Mouse (Mus musculus): ENCODE measurements around the gene Acad9. TPM values are rescaled to one million over a fixed set of nuclear protein-coding genes. Genes with fewer than 3 reads are reported as not detected.

Gene Acad9
- polyA plus RNA-seq, 1 experiment from 2014 or later = 25.9 TPM

DNA sequence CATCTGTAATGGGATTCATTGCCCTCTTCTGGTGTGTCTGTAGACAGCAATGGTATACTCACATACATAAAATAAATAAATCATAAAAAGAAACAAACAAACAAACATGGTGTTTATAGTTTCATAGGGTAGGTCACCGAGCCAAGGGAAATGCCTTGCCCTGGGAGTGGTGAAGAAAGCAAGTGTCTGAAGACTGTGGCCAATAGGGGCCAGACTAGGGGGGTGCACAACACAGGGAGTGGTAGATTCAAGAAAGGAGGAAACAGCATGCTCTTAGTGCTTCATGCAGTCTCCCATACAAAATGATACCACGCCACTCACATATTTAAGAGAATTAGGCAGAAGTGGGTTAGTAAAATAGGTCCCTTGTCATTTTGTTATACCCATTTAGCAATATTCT lies 613 bp upstream of the Acad9 start:
- no peak overlapping the region for H3K9ac ChIP-seq
- WGBS (ENCODE audit: insufficient replicate concordance) = 93% methylated on average over 2 of the region's 2 CpGs
- 0 out of 2 replicates have a peak, but pooled peaks cover 2% of the 10 kb centered on the region for H3K36me3 ChIP-seq (replicated peaks)
- peak overlapping the region; percentile 80 for H3K4me2 ChIP-seq
- no peak overlapping the region for H3K27ac ChIP-seq (replicated peaks)
- no peak for ATAC-seq (ENCODE audit: insufficient read depth)
- H3K27me3 ChIP-seq = peaks cover 16% of the 10 kb centered on the region
- H3K4me1 ChIP-seq (replicated peaks) = peaks cover 9% of the 10 kb centered on the region
- H3K4me3 ChIP-seq (replicated peaks) = peak overlapping the region; percentile 82
- H3K9me3 ChIP-seq (replicated peaks) = no peaks in the 10 kb centered on the region

DNA sequence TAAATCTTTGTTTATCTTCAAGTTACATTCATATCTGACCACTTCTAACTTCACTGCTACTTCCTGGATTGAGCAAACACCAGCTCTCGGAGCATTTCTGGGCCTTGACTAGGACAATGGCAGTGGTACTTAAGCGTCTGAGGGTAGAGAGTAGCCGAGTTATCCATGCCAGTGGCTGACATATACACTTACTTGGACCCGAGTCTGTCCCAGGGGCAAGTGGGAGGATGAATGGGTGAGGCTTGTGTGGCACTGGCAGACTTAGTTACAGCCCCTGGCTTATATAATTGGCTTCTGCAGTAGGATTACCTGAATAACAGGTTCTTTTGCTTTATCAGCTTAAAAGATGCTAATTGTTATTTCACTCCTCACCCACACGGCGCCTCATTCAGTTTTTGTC lies 2.0 kb downstream of the Acad9 start:
- Histone ChIP-seq H3K4me3 (replicated peaks) (no peak overlapping the region), H3K9me3 (replicated peaks) (no peaks in the 10 kb centered on the region), H3K27me3 (peaks cover 11% of the 10 kb centered on the region), H3K4me1 (replicated peaks) (peaks cover 9% of the 10 kb centered on the region), H3K9ac (no peak overlapping the region), H3K36me3 (replicated peaks) (peaks cover 14% of the 10 kb centered on the region; the same call in 1 of the 2 replicates), H3K27ac (replicated peaks) (no peak overlapping the region), H3K4me2 (no peak overlapping the region)
- 67% methylated on average over 6 of the region's 6 CpGs for WGBS (ENCODE audit: insufficient replicate concordance)
- ATAC-seq (ENCODE audit: insufficient read depth) = no peak

DNA sequence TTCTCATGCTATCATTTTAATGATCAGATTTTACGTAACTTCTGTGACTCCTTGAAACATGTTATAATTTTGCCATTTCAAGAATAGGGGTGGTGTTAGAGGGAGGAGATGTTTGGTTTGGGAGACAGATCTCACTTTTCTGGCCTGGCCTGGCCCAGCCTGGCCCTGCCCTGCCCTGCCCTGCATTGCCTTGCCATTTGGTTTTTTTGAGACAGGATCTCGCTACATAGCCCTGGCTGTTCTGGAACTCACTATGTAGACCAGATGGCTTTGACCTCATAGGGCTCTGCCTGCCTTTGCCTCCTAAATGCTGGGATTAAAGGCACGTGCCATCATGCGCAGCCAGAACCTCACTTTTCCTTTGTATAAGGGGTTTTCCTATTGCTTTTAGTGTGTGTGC lies 4.7 kb downstream of the Acad9 start:
- Histone ChIP-seq H3K9me3 (replicated peaks) (no peaks in the 10 kb centered on the region), H3K4me2 (no peak overlapping the region), H3K27ac (replicated peaks) (no peak overlapping the region), H3K4me3 (replicated peaks) (no peak overlapping the region), H3K9ac (no peak overlapping the region), H3K27me3 (no peaks in the 10 kb centered on the region), H3K4me1 (replicated peaks) (peaks cover 9% of the 10 kb centered on the region), H3K36me3 (replicated peaks) (peaks cover 32% of the 10 kb centered on the region)
- no peak for ATAC-seq (ENCODE audit: insufficient read depth)
- 86% methylated on average over 4 of the region's 4 CpGs for WGBS (ENCODE audit: insufficient replicate concordance)

DNA sequence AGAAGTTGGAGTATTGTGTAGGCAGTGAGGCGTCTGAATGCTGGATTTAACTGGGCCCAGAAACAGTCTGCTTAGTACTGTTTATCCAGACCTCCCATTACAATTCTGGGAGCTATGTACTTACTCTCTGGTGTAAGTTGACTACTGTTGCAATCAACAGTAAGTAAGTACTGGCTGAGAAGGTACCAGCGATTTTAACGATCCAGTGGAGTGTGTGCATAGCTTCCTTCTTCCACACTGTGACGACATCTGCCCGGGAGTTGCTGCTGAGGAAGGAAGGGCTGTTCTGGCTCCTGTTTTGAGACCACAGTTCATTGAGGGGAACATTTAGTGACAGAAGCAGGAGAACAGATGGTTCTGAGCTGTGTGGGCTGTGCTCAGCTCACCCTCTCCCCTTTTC lies 5.3 kb downstream of the Acad9 start:
- H3K4me2 ChIP-seq = no peak overlapping the region
- peaks cover 9% of the 10 kb centered on the region for H3K4me1 ChIP-seq (replicated peaks)
- 78% methylated on average over 5 of the region's 5 CpGs for WGBS (ENCODE audit: insufficient replicate concordance)
- H3K9me3 ChIP-seq (replicated peaks) = no peaks in the 10 kb centered on the region
- peaks cover 38% of the 10 kb centered on the region for H3K36me3 ChIP-seq (replicated peaks)
- H3K9ac ChIP-seq = no peak overlapping the region
- H3K27ac ChIP-seq (replicated peaks) = no peak overlapping the region
- H3K27me3 ChIP-seq = no peaks in the 10 kb centered on the region
- no peak overlapping the region for H3K4me3 ChIP-seq (replicated peaks)
- no peak for ATAC-seq (ENCODE audit: insufficient read depth)

DNA sequence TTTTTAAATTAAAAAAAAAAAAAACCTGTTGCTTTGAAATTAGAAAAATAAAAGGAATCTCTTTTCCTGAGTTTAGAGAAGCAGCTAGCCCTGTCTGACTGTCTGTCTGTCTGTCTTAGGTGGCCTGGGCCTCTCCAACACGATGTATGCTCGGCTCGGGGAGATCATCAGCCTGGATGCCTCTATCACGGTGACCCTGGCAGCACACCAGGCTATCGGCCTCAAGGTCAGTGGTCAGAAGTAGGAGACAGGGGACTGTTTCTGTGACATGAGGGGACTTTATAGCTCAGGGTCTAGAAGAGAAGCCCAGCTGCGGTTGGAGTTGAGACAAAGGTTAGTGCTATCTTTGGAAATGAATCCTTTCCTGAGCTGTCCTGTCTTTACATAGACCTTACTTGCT lies 8.5 kb downstream of the Acad9 start:
- WGBS (ENCODE audit: insufficient replicate concordance) = 80% methylated on average over 6 of the region's 6 CpGs
- H3K27ac ChIP-seq (replicated peaks) = no peak overlapping the region
- no peak overlapping the region for H3K4me2 ChIP-seq
- H3K4me1 ChIP-seq (replicated peaks) = no peaks in the 10 kb centered on the region
- no peaks in the 10 kb centered on the region for H3K9me3 ChIP-seq (replicated peaks)
- H3K36me3 ChIP-seq (replicated peaks) = peaks cover 59% of the 10 kb centered on the region
- H3K4me3 ChIP-seq (replicated peaks) = no peak overlapping the region
- no peaks in the 10 kb centered on the region for H3K27me3 ChIP-seq
- ATAC-seq (ENCODE audit: insufficient read depth) = no peak
- H3K9ac ChIP-seq = no peak overlapping the region

DNA sequence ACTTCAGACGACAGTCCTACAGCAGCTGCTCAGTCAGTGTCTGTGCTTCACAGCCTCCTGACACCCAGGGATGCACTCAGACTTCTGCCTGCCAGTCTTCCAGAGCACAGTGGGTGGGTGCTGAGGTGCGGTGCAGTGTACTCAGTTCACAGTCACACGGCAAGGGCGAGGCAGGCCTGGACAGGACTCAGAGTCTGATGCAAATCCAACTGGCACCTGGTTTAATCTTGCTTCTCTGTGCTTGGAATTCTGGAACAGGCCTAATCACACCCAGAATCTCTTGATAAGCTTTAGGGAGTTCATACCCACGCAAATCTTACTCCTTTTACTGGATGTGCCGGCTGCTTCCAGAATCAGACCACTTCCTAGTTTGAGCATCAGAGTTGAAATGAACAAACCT lies 9.7 kb downstream of the Acad9 start:
- Histone ChIP-seq H3K4me1 (replicated peaks) (no peaks in the 10 kb centered on the region), H3K4me3 (replicated peaks) (no peak overlapping the region), H3K4me2 (no peak overlapping the region), H3K36me3 (replicated peaks) (peaks cover 65% of the 10 kb centered on the region), H3K9me3 (replicated peaks) (no peaks in the 10 kb centered on the region), H3K9ac (no peak overlapping the region), H3K27me3 (no peaks in the 10 kb centered on the region), H3K27ac (replicated peaks) (no peak overlapping the region)
- no peak for ATAC-seq (ENCODE audit: insufficient read depth)
- WGBS (ENCODE audit: insufficient replicate concordance) = 73% methylated on average over 6 of the region's 6 CpGs

DNA sequence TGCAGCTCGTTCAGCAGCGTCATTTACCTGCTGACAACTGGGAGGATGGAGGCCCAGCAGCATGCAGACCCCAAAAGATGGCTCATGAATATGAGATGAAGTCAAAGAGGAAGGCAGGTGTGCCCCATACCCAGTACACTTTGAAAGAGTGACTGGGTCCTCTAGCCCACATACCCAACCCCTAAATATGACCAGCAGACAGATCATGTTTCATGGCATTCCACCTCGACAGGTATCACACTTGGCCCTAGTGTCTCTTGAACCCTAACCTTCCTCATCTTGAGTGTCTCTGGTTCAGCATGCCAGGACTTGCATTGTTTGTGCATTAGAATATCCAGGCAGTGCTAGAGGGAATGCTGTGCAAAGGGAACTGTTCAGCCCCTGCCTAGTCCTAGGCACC lies 11.6 kb downstream of the Acad9 start:
- Histone ChIP-seq H3K4me1 (replicated peaks) (no peaks in the 10 kb centered on the region), H3K27ac (replicated peaks) (no peak overlapping the region), H3K9me3 (replicated peaks) (no peaks in the 10 kb centered on the region), H3K9ac (no peak overlapping the region), H3K36me3 (replicated peaks) (peaks cover 71% of the 10 kb centered on the region), H3K4me2 (no peak overlapping the region), H3K27me3 (no peaks in the 10 kb centered on the region), H3K4me3 (replicated peaks) (no peak overlapping the region)
- 74% methylated on average over 3 of the region's 3 CpGs for WGBS (ENCODE audit: insufficient replicate concordance)
- ATAC-seq (ENCODE audit: insufficient read depth) = no peak

DNA sequence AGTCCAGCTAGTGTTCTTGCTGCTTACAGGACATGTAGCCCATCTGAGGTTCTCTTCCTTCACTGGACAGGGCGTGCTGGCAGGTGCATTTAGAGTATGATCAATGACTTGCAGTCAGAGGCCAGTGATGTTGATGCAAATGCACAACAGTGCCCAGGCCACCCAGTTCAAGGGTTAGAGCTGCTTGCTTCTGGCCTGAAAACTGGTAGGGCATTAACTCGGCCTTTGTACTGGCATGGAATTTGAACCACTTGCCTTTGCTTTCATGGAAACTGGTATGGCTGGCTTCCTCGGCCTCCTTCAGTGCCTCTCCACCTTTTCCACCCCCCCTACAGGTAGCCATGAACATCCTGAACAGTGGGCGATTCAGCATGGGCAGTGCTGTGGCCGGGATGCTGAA lies 14.1 kb downstream of the Acad9 start:
- H3K4me2 ChIP-seq = no peak overlapping the region
- no peak overlapping the region for H3K9ac ChIP-seq
- H3K4me1 ChIP-seq (replicated peaks) = no peaks in the 10 kb centered on the region
- WGBS (ENCODE audit: insufficient replicate concordance) = 72% methylated on average over 5 of the region's 5 CpGs
- H3K36me3 ChIP-seq (replicated peaks) = peaks cover 72% of the 10 kb centered on the region
- H3K27ac ChIP-seq (replicated peaks) = no peak overlapping the region
- H3K27me3 ChIP-seq = no peaks in the 10 kb centered on the region
- ATAC-seq (ENCODE audit: insufficient read depth) = no peak
- no peak overlapping the region for H3K4me3 ChIP-seq (replicated peaks)
- no peaks in the 10 kb centered on the region for H3K9me3 ChIP-seq (replicated peaks)

DNA sequence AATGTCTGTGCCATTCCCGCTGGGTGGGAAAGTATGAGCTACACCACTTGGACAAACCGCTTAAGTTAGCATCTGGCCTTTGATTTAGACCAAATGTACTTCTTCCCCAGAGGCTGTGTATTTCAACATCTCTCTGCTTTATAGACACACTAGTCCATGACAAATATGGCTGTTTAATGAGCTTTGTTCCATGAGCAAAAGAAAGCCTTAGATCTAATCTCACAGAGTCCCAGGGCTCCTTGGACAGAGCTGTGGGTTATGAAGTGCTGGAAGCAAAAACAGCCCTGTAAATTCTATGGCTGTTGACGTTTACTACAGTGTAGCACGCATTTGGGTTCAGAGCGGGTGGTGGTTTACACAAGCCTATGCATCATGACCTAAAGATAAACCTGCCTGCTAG lies 15.0 kb downstream of the Acad9 start:
- Histone ChIP-seq H3K27me3 (no peaks in the 10 kb centered on the region), H3K4me2 (no peak overlapping the region), H3K4me1 (replicated peaks) (no peaks in the 10 kb centered on the region), H3K9me3 (replicated peaks) (no peaks in the 10 kb centered on the region), H3K36me3 (replicated peaks) (peaks cover 72% of the 10 kb centered on the region), H3K9ac (no peak overlapping the region), H3K4me3 (replicated peaks) (no peak overlapping the region), H3K27ac (replicated peaks) (no peak overlapping the region)
- ATAC-seq (ENCODE audit: insufficient read depth) = no peak
- 76% methylated on average over 5 of the region's 5 CpGs for WGBS (ENCODE audit: insufficient replicate concordance)

DNA sequence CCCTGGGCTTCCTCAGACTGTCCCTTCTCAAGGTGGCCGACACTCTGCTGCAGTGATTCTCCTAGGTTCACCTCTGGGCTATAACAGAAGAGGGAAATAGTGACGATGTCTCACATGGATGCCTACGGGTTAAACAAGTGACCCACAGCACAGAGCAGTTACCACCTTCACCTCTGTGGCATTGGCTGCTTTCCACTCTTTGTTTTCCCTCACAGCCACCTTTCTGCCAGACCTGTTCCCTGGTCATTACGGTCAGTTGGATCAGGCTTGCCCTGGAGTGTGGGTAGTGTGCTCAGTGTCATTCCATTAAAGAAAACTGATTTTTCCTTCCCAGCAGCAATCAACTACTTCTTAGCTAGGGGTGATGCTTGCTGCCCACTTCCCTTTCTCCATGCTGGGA lies 17.1 kb downstream of the Acad9 start:
- Histone ChIP-seq H3K9ac (no peak overlapping the region), H3K36me3 (replicated peaks) (peaks cover 65% of the 10 kb centered on the region), H3K4me1 (replicated peaks) (no peaks in the 10 kb centered on the region), H3K27ac (replicated peaks) (no peak overlapping the region), H3K4me2 (no peak overlapping the region), H3K27me3 (no peaks in the 10 kb centered on the region), H3K4me3 (replicated peaks) (no peak overlapping the region), H3K9me3 (replicated peaks) (no peaks in the 10 kb centered on the region)
- WGBS (ENCODE audit: insufficient replicate concordance) = 75% methylated on average over 4 of the region's 4 CpGs
- no peak for ATAC-seq (ENCODE audit: insufficient read depth)

DNA sequence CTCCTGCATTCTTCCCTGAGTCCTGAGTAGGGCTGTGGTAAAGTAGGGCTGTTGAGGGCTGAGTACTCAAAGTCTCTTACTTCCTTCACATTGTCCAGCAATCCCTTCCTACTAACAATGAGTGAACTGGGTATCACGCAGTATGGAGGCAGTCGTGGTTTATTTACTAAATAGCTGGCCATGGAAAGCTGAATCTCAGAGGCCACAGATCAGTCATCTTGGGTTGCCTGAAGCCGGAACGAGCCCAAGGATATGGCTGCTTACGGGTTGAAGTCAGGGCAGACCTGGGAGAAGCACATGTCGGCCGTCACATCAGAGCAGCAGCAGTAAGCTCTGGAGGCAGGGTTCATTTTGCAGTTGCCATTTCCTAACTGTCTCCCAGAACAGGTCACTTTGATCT lies 17.6 kb downstream of the Acad9 start:
- peaks cover 65% of the 10 kb centered on the region for H3K36me3 ChIP-seq (replicated peaks)
- H3K9ac ChIP-seq = no peak overlapping the region
- H3K4me3 ChIP-seq (replicated peaks) = no peak overlapping the region
- no peaks in the 10 kb centered on the region for H3K4me1 ChIP-seq (replicated peaks)
- H3K27me3 ChIP-seq = no peaks in the 10 kb centered on the region
- no peaks in the 10 kb centered on the region for H3K9me3 ChIP-seq (replicated peaks)
- no peak overlapping the region for H3K4me2 ChIP-seq
- no peak for ATAC-seq (ENCODE audit: insufficient read depth)
- WGBS (ENCODE audit: insufficient replicate concordance) = 82% methylated on average over 7 of the region's 7 CpGs
- no peak overlapping the region for H3K27ac ChIP-seq (replicated peaks)

DNA sequence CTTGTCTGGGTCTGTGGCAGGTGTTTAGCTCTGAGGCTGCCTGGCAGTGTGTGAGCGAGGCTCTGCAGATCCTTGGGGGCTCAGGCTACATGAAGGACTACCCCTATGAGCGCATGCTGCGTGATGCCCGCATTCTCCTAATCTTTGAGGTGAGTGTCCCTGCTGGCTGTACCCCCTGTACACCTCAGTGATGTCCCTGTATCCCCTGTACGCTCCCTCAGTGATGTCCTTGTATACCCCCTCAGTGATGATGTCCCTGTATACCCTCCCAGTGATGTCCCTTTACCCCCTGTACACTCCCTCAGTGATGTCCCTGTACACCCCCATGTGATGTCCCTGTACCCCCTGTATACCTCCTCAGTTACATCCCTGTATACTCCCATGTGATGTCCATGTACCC lies 19.6 kb downstream of the Acad9 start:
- 81% methylated on average over 5 of the region's 5 CpGs for WGBS (ENCODE audit: insufficient replicate concordance)
- Histone ChIP-seq H3K4me3 (replicated peaks) (no peak overlapping the region), H3K9ac (no peak overlapping the region), H3K36me3 (replicated peaks) (peaks cover 72% of the 10 kb centered on the region), H3K27ac (replicated peaks) (no peak overlapping the region), H3K4me1 (replicated peaks) (no peaks in the 10 kb centered on the region), H3K27me3 (no peaks in the 10 kb centered on the region), H3K4me2 (no peak overlapping the region), H3K9me3 (replicated peaks) (no peaks in the 10 kb centered on the region)
- no peak for ATAC-seq (ENCODE audit: insufficient read depth)

Measured in liver, embryonic 15.5 days (tissue).